Mouse (Mus musculus) CD4-positive, CD25-positive, alpha-beta regulatory T cell (primary cell): ENCODE measurements around the gene Shtn1. TPM values are rescaled to one million over a fixed set of nuclear protein-coding genes. Genes with fewer than 3 reads are reported as not detected.

Source experiments
- polyA plus RNA-seq: library from polyadenylated mRNA; unstranded; fragments of 100-300 nt; shearing (Covaris generic); gene quantifications from one replicate; pipeline ENCODE4 v1.2.1, GENCODE M21; 2017

Gene Shtn1
- polyA plus RNA-seq, result 0.71 TPM

GRCm38 (mm10) chr19:59075472-59076101 is at the start of gene Shtn1:
TSS of gene Shtn1 (minus strand) at chr19:59076100.

GRCm38 (mm10) chr19:58942841-58943828 is 132.8 kb downstream of the Shtn1 start, which contains the start of the genes Eno4 and Hspa12a:
TSS of gene Eno4 (plus strand) at chr19:58943425.
TSS of gene Hspa12a (minus strand) at chr19:58943654.

Other genes with a start within 250 kb of the Shtn1 start
- gene Eno4, start 132.7 kb downstream of the Shtn1 start, polyA plus RNA-seq, result 0.07 TPM
- 1.8 TPM for gene Hspa12a, start 132.4 kb downstream of the Shtn1 start, polyA plus RNA-seq
- not detected for gene Vax1, start 94.0 kb upstream of the Shtn1 start, polyA plus RNA-seq
- not detected for gene Kcnk18, start 143.1 kb upstream of the Shtn1 start, polyA plus RNA-seq
- 5.4 TPM for gene Slc18a2, start 184.8 kb upstream of the Shtn1 start, polyA plus RNA-seq
- gene Rps12-ps3, start 246.2 kb upstream of the Shtn1 start, polyA plus RNA-seq, result 65.0 TPM